Mouse (Mus musculus) regulatory T cell (primary cell): ENCODE measurements around the gene Slc25a47.

ENCODE experiments used
- in situ Hi-C: fragments of 300-600 bp; cut with MboI, MseI; formaldehyde crosslinking; loops from one replicate; pipeline ENCODE4 v1.15.1; 2025; ENCODE audit warnings: high pct_unique_total_duplicates

Slc25a47 gene

DNA sequence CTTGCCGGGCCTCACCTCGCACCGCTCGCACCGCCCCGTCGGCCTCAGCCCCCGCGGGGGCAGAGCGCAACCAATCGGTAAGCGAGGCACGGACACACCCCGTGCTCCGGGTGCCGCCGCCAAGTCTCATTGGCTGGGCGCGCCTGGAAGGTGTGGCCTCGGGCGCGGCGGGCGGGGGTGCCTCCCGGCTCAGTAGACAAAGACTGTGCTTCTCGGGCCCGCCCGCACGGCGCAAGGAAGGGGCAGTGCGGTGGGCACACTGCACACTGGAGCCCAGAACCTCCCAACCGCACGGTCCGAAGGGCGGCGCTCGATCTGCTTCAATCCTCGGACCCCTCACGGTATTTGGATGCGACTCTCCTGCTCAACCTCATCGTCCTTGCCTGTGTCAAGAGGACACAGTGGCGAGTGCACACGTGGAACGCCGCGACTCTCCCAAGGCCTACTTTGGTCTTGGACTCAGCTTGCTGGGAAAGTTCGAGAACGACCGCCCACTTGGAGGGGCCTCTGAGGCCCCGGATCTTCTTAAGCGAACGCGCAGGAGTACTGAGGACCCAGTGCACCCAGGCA, at the start of gene Slc25a47, which contains the start of gene Slc25a29:
Gene Slc25a47, plus strand, starts transcription at position 207 of the 570 bp plus-strand sequence.
Gene Slc25a29, minus strand, starts transcription at position 44 of the 570 bp plus-strand sequence.
- in situ Hi-C loops = no loop called here

DNA sequence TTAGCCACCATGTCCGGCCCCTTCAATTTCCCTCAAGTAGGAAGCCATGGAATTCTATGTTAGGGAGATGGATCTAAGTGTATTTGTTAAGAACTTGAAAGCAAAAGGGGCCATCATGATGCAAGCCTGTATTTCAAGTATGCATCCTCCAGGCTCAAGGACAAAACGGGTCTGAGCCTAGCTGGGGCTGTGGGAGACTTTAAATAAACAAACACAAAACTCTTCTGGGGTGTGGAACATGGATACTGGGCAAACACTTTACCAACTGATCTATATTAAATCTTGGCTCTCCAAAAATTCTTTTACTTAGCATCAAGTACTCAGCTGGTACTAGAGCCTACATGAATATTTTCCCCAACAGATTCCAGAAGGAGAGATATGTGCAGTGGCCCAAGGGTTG, 48.5 kb upstream of the Slc25a47 start:
- in situ Hi-C loops = no loop called here

DNA sequence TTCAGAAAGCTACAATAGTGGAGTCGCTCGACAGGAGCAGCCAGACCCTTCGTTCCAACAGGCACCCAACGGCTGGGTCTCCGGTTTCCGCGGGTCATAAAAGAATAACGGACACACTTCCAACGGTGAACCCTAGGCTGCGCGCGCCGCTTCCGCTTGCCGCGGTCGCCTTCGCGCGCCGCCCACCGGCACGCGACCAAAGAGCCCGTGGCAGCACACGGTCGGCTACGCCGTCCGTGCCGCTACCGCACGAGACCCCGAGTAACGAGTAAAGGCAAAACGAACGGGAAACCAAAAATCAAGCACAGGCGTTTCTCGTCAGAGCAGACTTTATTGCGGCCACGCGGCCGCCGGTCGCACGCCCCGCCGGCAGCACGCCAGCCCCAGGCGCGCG, 43.7 kb upstream of the Slc25a47 start:
- in situ Hi-C loops = no loop called here

DNA sequence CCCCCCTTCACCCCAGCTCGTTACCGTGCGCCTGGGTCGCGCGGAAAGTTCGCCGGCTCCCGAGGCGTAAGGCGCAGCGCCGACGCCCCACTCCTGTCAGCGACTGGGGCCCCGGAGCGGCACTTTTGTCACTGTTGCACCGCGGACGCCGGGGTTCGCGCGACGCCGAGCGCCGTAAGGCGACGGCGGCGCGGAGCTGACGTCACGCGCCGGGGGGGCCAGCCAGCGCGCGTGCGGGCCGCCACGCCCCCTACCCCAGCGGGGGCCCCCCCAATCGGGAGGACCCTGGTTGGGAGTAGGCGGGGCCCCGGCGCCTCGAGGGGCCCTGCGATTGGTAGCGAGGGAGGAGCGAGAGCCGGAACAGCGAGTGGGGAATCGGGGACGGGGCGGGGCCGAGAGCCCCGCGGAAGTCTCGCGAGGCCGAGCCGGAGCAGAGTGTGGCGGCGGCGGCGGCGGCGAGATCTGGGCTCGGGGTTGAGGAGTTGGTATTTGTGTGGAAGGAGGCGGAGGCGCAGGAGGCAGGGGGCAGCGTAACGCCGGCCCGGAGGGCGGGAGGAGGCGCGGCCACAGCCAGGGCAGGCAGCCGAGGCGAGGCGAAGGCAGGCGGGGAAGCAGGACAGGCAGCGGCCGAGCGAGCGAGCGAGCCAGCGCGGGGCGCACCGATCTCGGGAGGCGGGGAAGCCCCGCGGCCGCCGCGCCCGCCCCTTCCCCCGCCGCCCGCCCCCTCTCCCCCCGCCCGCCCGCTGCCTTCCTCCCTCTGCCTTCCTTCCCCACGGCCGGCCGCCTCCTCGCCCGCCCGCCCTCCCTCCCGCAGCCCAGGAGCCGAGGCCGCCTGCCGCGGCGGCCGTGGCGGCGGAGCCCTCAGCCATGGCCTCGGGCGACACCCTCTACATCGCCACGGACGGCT, 43.0 kb upstream of the Slc25a47 start, which contains the start of gene Yy1:
Gene Yy1, plus strand, starts transcription at position 428 of the 907 bp plus-strand sequence.
- in situ Hi-C loops = no loop called here

DNA sequence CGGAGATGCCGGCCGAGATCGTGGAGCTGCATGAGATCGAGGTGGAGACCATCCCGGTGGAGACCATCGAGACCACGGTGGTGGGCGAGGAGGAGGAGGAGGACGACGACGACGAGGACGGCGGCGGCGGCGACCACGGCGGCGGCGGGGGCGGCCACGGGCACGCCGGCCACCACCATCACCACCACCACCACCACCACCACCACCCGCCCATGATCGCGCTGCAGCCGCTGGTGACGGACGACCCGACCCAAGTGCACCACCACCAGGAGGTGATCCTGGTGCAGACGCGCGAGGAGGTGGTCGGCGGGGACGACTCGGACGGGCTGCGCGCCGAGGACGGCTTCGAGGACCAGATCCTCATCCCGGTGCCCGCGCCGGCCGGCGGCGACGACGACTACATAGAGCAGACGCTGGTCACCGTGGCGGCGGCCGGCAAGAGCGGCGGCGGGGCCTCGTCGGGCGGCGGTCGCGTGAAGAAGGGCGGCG, 42.3 kb upstream of the Slc25a47 start:
- in situ Hi-C loops = no loop called here

DNA sequence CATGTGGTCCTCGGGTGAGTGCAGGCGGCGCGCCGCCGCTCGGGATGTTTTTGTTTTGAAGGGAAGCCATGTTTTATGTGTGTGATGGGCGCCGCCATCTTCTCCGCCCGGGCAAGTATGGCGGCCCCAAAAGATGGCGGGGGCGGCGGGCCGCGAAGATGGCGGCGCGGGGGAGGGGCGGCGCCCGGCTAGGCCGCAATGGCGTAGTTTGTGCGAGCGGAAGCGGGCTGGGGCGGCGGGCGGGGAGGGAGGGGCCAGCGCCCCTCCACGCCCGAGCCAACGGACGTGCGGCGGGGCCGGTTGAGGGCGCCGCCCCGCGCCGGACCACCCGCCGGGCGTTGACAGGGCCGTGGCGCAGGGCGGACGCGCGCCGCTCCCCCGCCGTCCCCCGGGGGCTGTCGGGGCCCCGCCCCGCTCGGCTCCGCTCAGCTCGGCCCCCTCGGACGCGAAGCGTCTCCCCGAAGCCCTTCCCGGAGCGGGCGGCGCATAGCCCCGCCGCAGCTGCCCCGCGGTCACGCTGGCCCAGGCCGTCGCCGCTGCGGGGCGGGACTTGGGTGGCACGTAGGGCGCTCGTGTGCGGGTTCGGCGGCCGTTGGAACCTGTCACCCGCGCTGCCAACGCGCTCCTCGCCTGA, 41.7 kb upstream of the Slc25a47 start:
- in situ Hi-C loops = no loop called here

DNA sequence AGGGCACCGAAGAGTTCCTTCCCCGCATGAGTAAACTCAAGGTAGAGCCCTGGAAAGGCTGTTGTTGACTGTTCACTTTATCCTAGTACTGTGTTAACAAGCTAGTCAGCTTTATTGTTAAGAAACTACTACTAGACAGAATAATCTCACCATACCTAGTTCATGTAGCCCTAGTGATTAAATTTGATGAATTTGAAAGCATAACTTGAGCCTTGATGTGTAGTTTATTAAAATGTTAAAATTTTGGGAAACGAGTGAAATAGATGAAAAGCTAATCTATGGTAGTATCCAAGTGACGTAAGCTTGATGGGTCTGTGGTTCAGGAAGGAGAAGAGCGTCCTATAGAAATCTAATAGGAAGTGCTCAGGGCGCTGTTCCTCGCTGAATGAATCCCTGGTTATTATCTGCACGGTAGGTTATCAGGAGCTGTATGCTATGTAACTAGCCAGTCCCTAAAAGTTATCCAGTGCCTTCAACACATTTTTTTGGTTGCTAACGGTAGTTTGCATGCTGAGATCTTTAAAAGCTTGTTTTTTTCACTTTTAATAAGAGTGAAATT, 40.8 kb upstream of the Slc25a47 start:
- in situ Hi-C loops = no loop called here

DNA sequence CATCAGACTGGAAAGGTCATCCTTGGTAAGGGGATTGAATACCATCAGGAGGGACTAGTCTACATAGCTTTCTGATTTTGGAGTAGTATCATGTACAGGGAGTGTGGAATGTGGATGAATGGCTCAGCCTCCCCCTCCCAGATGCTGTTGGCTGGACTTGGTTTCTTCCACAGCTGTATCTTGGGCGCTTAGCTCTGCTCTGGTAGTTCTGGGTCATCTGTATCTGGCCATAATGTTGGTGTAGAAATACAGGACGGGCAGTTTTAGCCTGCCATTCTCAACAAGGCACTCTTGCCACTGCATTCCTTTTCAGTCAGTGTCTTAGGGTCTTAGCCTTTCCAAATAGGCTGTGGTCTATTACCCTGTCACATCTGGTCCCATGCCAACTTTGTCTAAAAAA, 34.2 kb upstream of the Slc25a47 start:
- in situ Hi-C loops = loop anchor here (25.0 kb wide), 1 partner anchor 614 kb away; the partner anchor contains the start of genes Ccnk and Setd3

DNA sequence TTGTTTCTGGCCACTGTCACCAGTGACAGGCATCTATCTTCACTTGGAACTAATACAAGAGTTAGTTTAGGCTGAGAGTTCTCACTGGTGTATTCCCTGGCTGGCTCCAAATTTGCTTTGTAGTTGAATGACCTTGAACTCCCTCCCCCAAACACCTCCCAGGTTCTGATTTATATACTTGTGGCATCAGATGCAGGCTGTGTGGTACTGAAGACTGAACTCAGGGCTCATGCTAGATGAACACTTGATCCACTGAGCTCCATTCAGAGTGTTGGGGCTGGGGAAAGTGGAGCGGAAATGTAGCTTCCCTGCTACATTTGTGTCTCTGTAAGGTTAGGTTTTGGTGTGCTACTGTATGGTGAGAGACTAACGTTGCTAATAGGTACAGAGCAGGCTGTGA, 31.5 kb upstream of the Slc25a47 start:
- in situ Hi-C loops = loop anchor here (25.0 kb wide), 1 partner anchor 617 kb away; the partner anchor contains the start of genes Ccnk and Setd3

DNA sequence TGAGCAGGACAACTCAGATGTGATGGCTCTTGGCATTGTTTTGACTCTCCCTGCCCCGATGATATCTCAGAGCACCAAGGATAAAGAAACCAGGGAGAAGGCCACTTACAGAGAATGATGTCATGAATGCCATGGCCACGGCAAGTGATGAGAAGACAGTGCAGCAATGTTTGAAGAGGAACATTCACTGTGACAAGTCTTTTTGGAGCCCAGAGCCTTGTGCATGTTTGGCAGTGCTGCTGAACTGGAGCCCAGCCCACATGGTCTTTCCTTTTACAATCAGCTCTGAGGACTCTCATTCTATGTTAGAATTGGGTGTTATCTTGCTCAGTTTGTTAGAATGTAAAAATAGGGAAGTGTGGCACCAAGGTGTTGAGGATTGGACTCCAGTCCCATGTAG, 27.4 kb upstream of the Slc25a47 start:
- in situ Hi-C loops = loop anchor here (5.0 to 25.0 kb wide), 2 partner anchors 79 to 621 kb away; partner anchors contain the start of genes Ccnk and Setd3

DNA sequence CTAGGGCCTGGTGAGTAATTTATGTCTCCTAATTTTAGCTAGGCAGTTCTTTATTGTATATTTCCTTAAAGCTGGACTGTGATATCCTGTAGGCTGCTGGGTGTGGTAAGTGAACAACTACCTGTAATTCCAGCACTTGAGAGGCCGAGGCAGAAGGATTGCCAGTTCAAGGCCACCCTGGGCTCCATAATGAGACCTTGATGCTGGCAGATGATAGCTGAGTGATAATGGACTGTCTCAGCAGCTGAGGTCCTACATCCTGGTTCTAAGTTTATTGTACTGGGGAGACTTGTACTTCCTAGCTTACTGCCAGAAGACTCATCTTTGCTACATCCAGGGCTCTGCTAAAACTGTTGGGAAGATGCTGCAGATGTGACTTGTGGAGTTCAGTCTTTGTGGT, 26.1 kb upstream of the Slc25a47 start:
- in situ Hi-C loops = loop anchor here (5.0 to 25.0 kb wide), 2 partner anchors 78 to 622 kb away; partner anchors contain the start of genes Ccnk and Setd3

DNA sequence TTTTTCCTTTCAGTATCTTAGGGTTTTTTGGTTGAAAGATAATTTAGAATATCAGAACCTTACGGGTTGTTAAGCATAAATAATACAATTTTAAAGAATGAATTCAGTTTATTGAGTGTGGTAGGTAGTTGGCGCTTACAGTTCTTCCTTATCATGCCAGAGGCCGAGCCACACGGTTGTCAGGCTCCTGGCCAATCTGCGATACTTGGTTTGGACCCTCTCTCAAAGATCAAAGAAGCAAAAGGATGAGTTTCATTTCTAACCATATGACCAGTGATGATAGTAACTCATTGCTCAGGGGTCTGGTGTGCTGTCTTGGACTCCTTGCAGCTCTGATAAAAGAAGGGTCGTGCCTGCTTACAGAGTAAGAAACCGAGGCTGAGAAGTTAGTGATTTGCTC, 25.5 kb upstream of the Slc25a47 start:
- in situ Hi-C loops = loop anchor here (25.0 kb wide), 1 partner anchor 623 kb away; the partner anchor contains the start of genes Ccnk and Setd3

DNA sequence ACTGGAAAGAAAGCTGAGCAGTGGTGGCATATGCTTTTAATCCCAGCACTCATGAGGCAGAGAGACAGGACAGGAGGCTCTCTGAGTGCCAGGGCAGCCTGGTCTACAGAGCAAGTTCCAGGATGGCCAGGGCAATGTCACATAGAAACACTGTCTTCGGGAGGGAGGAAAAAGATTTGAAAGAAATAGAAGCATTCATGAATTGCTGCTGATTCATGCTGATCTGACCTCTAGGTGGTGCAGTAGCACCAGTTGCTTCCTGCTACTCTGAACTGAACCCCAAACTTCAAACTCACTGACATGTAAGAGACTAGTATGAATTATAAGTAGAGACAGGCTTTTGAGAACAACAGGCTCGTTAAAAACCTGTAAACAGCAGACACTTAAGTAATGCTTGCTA, 24.7 kb upstream of the Slc25a47 start:
- in situ Hi-C loops = loop anchor here (25.0 kb wide), 1 partner anchor 624 kb away; the partner anchor contains the start of genes Ccnk and Setd3

DNA sequence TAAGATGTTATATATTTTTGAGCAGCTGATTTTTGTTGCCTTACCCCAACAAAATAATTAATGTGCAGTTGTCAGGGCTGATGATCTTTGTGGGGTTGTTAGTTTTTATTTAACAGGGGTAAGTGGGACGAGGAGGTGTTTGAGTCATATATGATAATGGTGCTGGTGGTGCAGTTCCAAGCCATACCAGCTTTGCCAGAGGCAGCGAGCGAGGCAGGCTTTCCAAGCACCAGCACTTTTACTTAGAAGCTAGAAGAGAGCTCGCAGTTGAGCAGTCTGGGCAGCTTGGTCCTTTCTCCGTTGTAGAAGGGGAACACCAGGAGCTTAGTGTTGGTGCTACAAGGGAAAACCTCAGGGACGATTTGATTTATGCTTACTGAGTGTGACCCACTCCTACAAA, 23.4 kb upstream of the Slc25a47 start:
- in situ Hi-C loops = loop anchor here (25.0 kb wide), 1 partner anchor 625 kb away; the partner anchor contains the start of genes Ccnk and Setd3

DNA sequence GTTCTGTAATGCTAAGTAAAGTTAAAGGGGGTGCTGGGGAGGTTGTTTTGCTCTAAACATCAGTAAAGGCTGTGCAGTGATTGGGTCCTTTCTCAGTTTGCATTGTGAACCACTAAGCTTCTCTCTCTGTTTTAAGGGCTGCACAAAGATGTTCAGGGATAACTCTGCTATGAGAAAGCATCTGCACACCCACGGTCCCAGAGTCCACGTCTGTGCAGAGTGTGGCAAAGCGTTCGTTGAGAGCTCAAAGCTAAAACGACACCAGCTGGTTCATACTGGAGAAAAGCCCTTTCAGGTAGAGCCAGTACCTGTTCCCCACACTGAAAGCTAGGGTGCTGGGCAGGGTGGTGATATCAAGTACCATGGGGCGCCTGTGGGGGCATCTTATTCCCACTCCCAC, 21.4 kb upstream of the Slc25a47 start:
- in situ Hi-C loops = loop anchor here (25.0 kb wide), 1 partner anchor 627 kb away; the partner anchor contains the start of genes Ccnk and Setd3

DNA sequence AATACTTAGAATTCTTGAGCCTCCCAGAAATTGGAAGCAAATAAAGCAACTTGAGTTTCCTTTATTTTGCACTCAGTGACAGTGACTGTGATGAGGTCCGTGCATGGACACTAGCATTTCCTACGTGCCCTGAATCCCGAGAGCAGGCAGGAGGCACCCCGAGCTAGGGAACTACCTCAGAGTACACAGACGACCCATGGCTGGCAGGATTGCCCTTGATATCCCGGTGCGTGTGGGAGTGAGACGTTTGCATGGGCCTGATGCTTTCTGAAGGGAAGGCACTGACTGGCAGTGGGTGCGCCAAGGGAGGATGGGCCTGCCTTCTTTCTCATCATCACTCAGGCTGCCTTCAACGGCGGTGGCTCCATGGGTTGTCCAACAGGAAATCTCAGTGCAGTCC, 19.3 kb upstream of the Slc25a47 start:
- in situ Hi-C loops = loop anchor here (25.0 kb wide), 1 partner anchor 629 kb away; the partner anchor contains the start of genes Ccnk and Setd3

DNA sequence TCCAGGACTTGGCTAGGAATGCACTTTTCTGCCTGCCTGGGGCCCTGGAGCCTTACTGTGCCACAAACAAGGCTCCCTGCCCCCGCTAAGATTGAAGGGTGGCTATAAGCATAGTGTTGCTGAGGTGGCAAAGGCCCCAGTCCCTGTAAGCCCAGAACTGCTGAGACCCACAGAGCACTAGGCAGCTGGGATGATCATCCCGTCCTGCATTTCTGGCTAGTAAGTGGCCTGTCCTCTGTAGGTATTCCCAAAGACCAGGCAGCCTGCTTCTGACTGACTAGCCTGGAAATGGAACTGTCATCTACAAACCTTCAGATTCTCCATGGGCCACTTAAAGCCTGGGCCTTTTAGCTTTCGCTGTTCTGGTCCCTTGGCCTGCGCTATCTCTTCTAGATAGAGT, 15.4 kb upstream of the Slc25a47 start:
- in situ Hi-C loops = loop anchor here (25.0 kb wide), 1 partner anchor 633 kb away; the partner anchor contains the start of genes Ccnk and Setd3

DNA sequence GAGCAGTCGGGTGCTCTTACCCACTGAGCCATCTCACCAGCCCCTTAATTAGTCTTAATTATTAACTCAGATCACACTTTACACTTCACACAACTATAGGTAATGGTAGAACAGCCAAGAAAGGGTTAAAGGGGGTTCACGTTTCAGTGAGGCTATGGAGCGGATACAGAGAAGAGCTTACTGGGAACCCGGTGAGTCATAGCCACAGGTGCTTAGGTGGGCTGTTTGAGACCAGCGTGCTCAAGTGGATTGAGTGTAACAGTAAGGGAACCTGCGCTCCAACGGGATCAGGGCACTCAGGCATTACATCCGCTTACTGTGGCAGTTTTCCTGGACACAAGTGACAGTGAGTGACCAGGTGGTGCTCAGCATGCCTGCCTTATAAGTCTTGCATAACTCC, 12.8 kb upstream of the Slc25a47 start:
- in situ Hi-C loops = loop anchor here (25.0 kb wide), 1 partner anchor 636 kb away; the partner anchor contains the start of genes Ccnk and Setd3

DNA sequence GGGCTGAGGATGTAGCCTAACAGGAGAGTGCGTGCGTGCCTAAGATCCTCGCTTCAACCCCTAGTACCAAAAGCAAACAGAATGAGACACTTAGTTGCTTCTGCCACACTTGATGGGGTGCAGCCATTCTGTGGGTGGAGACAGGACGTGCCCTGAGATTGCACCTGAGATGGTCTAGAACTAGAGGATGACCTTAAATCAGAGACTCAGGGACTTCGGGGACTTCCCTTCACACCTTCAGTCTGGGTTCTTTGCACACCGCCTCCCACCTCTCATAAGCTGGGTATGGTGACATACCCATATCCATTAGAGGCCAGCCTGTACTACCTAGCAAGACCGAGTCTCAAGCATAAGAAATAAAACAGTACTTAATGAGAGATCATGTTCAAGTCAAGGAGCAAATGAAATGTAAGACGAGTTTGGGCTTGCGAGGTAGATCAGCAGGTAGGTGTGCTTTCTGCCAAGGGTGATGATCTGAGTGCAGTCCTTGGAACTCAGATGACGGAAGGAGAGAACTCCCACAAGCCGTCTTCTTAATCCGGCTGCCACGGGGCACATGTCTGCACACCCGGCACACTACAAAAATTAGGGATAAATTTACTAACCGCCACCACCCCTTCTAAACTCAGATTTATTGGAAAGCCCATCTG, 11.5 kb upstream of the Slc25a47 start:
- in situ Hi-C loops = loop anchor here (25.0 kb wide), 1 partner anchor 637 kb away; the partner anchor contains the start of genes Ccnk and Setd3

DNA sequence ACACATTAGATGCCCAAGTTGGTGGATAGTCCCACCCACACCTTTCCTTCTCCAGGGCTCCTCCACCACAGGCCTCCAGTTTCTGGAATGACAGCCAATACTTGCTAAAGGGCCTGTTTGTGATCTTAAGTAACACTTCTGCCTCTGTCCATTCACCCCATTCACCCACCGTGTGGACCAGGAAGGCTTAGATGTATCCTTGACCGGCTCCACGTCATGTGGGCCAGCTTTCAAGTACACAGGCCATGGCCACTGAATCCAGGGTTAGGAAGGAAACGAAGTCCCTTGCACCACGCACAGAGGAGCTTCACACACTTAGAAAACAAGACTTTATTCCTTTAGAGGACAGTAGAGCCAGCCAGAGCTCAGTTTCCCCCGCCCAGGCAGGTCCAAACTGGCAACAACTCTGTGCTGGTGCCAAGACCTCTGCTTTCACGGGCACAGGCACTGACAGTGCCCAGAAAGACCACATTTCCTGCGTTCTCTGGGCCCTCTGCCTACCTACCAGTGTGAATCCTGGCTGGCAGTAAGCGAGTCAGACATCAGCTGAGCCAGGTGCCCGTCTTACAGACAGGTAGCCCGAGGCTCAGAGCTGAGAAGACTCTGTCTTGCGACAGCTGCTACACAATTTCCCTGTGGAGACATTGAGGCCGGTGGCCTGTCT, 10.2 kb upstream of the Slc25a47 start:
- in situ Hi-C loops = no loop called here
